Mouse (Mus musculus) midbrain, postnatal 0 days (tissue): ENCODE data around the gene Gm8906. TPM values are rescaled to one million over a fixed set of nuclear protein-coding genes. Genes with fewer than 3 reads are reported as not detected.
"Not testable (repeated sequence)": the region's sequence is repeated elsewhere in the genome, so short reads cannot be mapped to it uniquely, and the experiment has no call there.

Source experiments
- ATAC-seq: fragments of 200-750 bp; cut with Nextera tagmentation; 2 replicates; pipeline ENCODE4 v1.8.0; 2017; ENCODE audit warnings: moderate number of reproducible peaks, mild to moderate bottlenecking, moderate TSS enrichment, moderate library complexity; ENCODE audit not compliant: low FRiP score
- DNase-seq: peaks from one replicate; pipeline ENCODE4 v3.0.0-alpha.2; 2015; ENCODE audit warnings: low spot score
- H3K27ac ChIP-seq: fragments of 300-500 bp; sonication (generic); 2 replicates; pipeline ENCODE4 v1.5.1; 2014; ENCODE audit warnings: low read depth, mild to moderate bottlenecking, low read length, mixed read lengths
- H3K27me3 ChIP-seq: fragments of 300-500 bp; sonication (generic); 2 replicates; pipeline ENCODE4 v1.6.1; 2014; ENCODE audit warnings: low read length, control low read depth, mixed read lengths; ENCODE audit not compliant: insufficient read depth
- H3K36me3 ChIP-seq: fragments of 300-500 bp; sonication (generic); 2 replicates; pipeline ENCODE4 v1.6.1; 2014; ENCODE audit warnings: low read length, control low read depth, mixed read lengths; ENCODE audit not compliant: insufficient read depth
- H3K4me1 ChIP-seq: fragments of 300-500 bp; sonication (generic); 2 replicates; pipeline ENCODE4 v1.6.1; 2014; ENCODE audit warnings: mild to moderate bottlenecking, control low read depth, antibody characterized with exemption, low read length, mixed read lengths; ENCODE audit not compliant: insufficient read depth
- H3K4me2 ChIP-seq: fragments of 300-500 bp; sonication (generic); 2 replicates; pipeline ENCODE4 v1.6.1; 2014; ENCODE audit warnings: low read depth, mild to moderate bottlenecking, low read length, mixed read lengths; ENCODE audit not compliant: poor library complexity, severe bottlenecking
- H3K4me3 ChIP-seq: fragments of 300-500 bp; sonication (generic); 2 replicates; pipeline ENCODE4 v1.5.1; 2014; ENCODE audit warnings: low read depth, mild to moderate bottlenecking, low read length, moderate library complexity
- H3K9ac ChIP-seq: fragments of 300-500 bp; sonication (generic); replicated peaks from 2 replicates; pipeline ENCODE4 v1.6.1; 2014; ENCODE audit warnings: mild to moderate bottlenecking, low read length, moderate library complexity, mixed read lengths; ENCODE audit not compliant: poor library complexity, severe bottlenecking
- H3K9me3 ChIP-seq: fragments of 300-500 bp; sonication (generic); 2 replicates; pipeline ENCODE4 v1.6.1; 2016; ENCODE audit warnings: low read length, control low read depth
- WGBS: fragments of 180-500 bp; shearing (Covaris S2); extraction: QIAGEN DNeasy Blood & Tissue Kit; methylation state at CpG from one replicate; pipeline ENCODE4 v1.1.7; 2014; 5-methylcytosine and 5-hydroxymethylcytosine counted together
- polyA plus RNA-seq: library from polyadenylated mRNA; unstranded; fragments of >200 nt; fragmentation: Nextera tagmentation; extraction: Ambion mirVana; gene quantifications from 2 replicates; pipeline ENCODE4 v1.2.1, GENCODE M21; 2015
- total RNA-seq: library from RNA; depleted of rRNA; stranded (reverse); fragments of >200 nt; gene quantifications from 2 replicates; pipeline ENCODE4 v1.2.3, GENCODE M21; 2014; rRNA removed

The Gm8906 gene
- total RNA-seq (not detected in 2 replicates), polyA plus RNA-seq (not detected in 2 replicates)

- not testable (repeated sequence) for H3K4me1 ChIP-seq, H3K4me3 ChIP-seq, H3K36me3 ChIP-seq, H3K9me3 ChIP-seq, H3K27me3 ChIP-seq, ATAC-seq, DNase-seq, H3K4me2 ChIP-seq, H3K9ac ChIP-seq, H3K27ac ChIP-seq
- 41% methylated on average over 2 of the region's 3 CpGs for WGBS
These were observed at the start of gene Gm8906 for GRCm38 (mm10) chr5:11502385-11502784. Gene Gm8906 (plus strand): TSS chr5:11502685.

Other genes starting within 250 kb of the Gm8906 start
- not detected in 2 replicates for gene Gm8890, start 246.7 kb upstream of the Gm8906 start, total RNA-seq
- not detected in 2 replicates for gene Gm8890, start 246.7 kb upstream of the Gm8906 start, polyA plus RNA-seq
- not detected in 2 replicates for gene Speer1, start 161.2 kb upstream of the Gm8906 start, total RNA-seq
- not detected in 2 replicates for gene Speer1, start 161.2 kb upstream of the Gm8906 start, polyA plus RNA-seq
- gene Gm8897, start 86.3 kb upstream of the Gm8906 start, total RNA-seq = not detected in 2 replicates
- gene Gm8897, start 86.3 kb upstream of the Gm8906 start, polyA plus RNA-seq = not detected in 2 replicates
- gene Gm6460, start 92.2 kb downstream of the Gm8906 start, total RNA-seq = not detected in 2 replicates
- not detected in 2 replicates for gene Gm6460, start 92.2 kb downstream of the Gm8906 start, polyA plus RNA-seq
- gene Gm8922, start 179.3 kb downstream of the Gm8906 start, total RNA-seq = not detected in 2 replicates
- not detected in 2 replicates for gene Gm8922, start 179.3 kb downstream of the Gm8906 start, polyA plus RNA-seq